In the genomic region with DNA sequence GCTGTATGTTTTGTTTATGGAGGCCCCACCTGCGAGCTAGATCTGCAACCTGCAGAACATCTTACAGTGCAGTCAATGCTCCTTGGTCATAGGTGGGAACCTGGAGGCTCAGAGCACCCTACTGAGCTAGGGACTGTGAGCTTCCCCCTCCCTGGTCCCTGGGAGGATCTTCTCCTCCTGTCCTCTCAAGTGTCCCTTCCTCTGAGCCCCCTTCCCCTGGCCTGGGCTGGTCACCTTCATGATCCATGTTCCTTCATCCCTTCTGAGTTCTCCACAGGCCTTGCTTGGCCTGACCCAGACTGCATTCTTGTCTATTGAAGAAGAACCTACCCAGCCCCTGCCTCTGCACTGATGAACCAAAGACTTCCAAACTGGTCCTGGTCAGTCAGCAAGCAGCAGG, we compare ENCODE assay signal across 9 mouse cellular contexts. TPM values are rescaled to one million over a fixed set of nuclear protein-coding genes. Genes with fewer than 3 reads are reported as not detected.
DNase-seq lines count a peak whose midpoint lies in the region; ATAC-seq and TF ChIP-seq lines count a peak whose summit lies in the region.
"Had no signal": no experiment of that assay in that cellular context is flagged by ENCODE, and none has a peak within 500 bp of the region (broad histone marks: within the 10 kb centered on the region; RNA-seq: fewer than 3 reads in every experiment).

No protein-coding gene starts in this region.

- H3K4me2 ChIP-seq in forebrain, embryonic 13.5 days, result peak overlapping the region; percentile 67
- peak overlapping the region; percentile 50 for H3K4me2 ChIP-seq in hindbrain, postnatal 0 days (ENCODE audit: low read depth, low read length)
- peak overlapping the region; percentile 53 for H3K4me2 ChIP-seq in midbrain, postnatal 0 days (ENCODE audit: low read depth, low read length, poor library complexity, severe bottlenecking)

- H3K4me1 ChIP-seq in forebrain, embryonic 13.5 days, result peaks cover 34% of the 10 kb centered on the region
- H3K4me1 ChIP-seq in hindbrain, postnatal 0 days (ENCODE audit: insufficient read depth, low read length), result peaks cover 8% of the 10 kb centered on the region; the same call in 1 of the 2 replicates
- H3K4me1 ChIP-seq in midbrain, postnatal 0 days (ENCODE audit: insufficient read depth, low read length), result peaks cover 15% of the 10 kb centered on the region

- DNase-seq in layer of hippocampus, adult 2 months (ENCODE audit: low spot score in 2 of 2), result no peak
- no peak for DNase-seq in layer of hippocampus, postnatal 25 days (ENCODE audit: extremely low spot score in 1 of 2, low spot score in 1 of 2)
- no peak for DNase-seq in hindbrain, postnatal 0 days (ENCODE audit: low spot score)
- DNase-seq in midbrain, postnatal 0 days (ENCODE audit: low spot score), result no peak
- DNase-seq in adrenal gland, postnatal 10 days, result no peak
- DNase-seq in left cerebral cortex, adult 11 months (ENCODE audit: low spot score), result no peak
- DNase-seq: lung, postnatal 36 days had no signal

- H3K36me3 ChIP-seq in forebrain, embryonic 13.5 days (ENCODE audit: poor library complexity, severe bottlenecking), result no peaks in the 10 kb centered on the region
- no peaks in the 10 kb centered on the region for H3K36me3 ChIP-seq in hindbrain, postnatal 0 days (ENCODE audit: insufficient read depth, low read length)
- H3K36me3 ChIP-seq in midbrain, postnatal 0 days (ENCODE audit: insufficient read depth, low read length), result no peaks in the 10 kb centered on the region

- TF ChIP-seq CTCF in layer of hippocampus, adult 2 months (conservative IDR thresholded peaks at IDR 0.05), result no peak
- TF ChIP-seq CTCF in hindbrain, postnatal 0 days (IDR thresholded peaks at IDR 0.05; ENCODE audit: low read depth), result no peak
- TF ChIP-seq CTCF in midbrain, postnatal 0 days (IDR thresholded peaks at IDR 0.05), result no peak

- no peak overlapping the region for H3K9ac ChIP-seq in forebrain, embryonic 13.5 days
- no peak overlapping the region; the same call in 1 of the 2 replicates for H3K9ac ChIP-seq in hindbrain, postnatal 0 days (replicated peaks; ENCODE audit: low read length)
- no peak overlapping the region for H3K9ac ChIP-seq in midbrain, postnatal 0 days (replicated peaks; ENCODE audit: low read length, poor library complexity, severe bottlenecking)

- H3K4me3 ChIP-seq in layer of hippocampus, adult 2 months, result no peak overlapping the region
- H3K4me3 ChIP-seq in forebrain, embryonic 13.5 days, result no peak overlapping the region
- peak overlapping the region; percentile 29; the same call in 1 of the 2 replicates for H3K4me3 ChIP-seq in hindbrain, postnatal 0 days (ENCODE audit: low read length)
- peak overlapping the region; percentile 4; the same call in 1 of the 2 replicates for H3K4me3 ChIP-seq in midbrain, postnatal 0 days (ENCODE audit: low read depth, low read length)

- peaks cover 7% of the 10 kb centered on the region; the same call in 1 of the 2 replicates for H3K9me3 ChIP-seq in forebrain, embryonic 13.5 days (replicated peaks)
- no peaks in the 10 kb centered on the region for H3K9me3 ChIP-seq in hindbrain, postnatal 0 days (ENCODE audit: low read length)
- no peaks in the 10 kb centered on the region for H3K9me3 ChIP-seq in midbrain, postnatal 0 days (ENCODE audit: low read length)

- no peak for ATAC-seq in forebrain, embryonic 13.5 days
- no peak for ATAC-seq in hindbrain, postnatal 0 days
- ATAC-seq in midbrain, postnatal 0 days (ENCODE audit: low FRiP score), result 0 out of 2 replicates have a peak, but pooled peaks have one; percentile 0
- ATAC-seq in CD4-positive, CD25-positive, alpha-beta regulatory T cell, adult 4 months, result no peak

- H3K27ac ChIP-seq in layer of hippocampus, adult 2 months, result peak overlapping the region; percentile 94
- H3K27ac ChIP-seq in forebrain, embryonic 13.5 days, result peak overlapping the region; percentile 96
- H3K27ac ChIP-seq in hindbrain, postnatal 0 days, result peak overlapping the region; percentile 80
- H3K27ac ChIP-seq in midbrain, postnatal 0 days (ENCODE audit: low read depth, low read length), result peak overlapping the region; percentile 80

- 55% methylated on average over 1 of the region's 1 CpGs for WGBS in forebrain, embryonic 13.5 days
- 22% methylated on average over 1 of the region's 1 CpGs for WGBS in hindbrain, postnatal 0 days
- 67% methylated on average over 1 of the region's 1 CpGs for WGBS in midbrain, postnatal 0 days

- H3K27me3 ChIP-seq in forebrain, embryonic 13.5 days, result peaks cover 11% of the 10 kb centered on the region
- H3K27me3 ChIP-seq in hindbrain, postnatal 0 days (ENCODE audit: insufficient read depth, low read length), result no peaks in the 10 kb centered on the region
- H3K27me3 ChIP-seq in midbrain, postnatal 0 days (ENCODE audit: insufficient read depth, low read length), result no peaks in the 10 kb centered on the region

RNA-seq across cellular contexts. Expression of gene Pck1, which starts 21.7 kb away (rescaled TPM):
- total RNA-seq in layer of hippocampus, adult 2 months (2021), result not detected
- total RNA-seq in layer of hippocampus, postnatal 25 days (2021), result not detected
- not detected in 2 replicates for polyA plus RNA-seq in forebrain, embryonic 13.5 days (2015; fragmentation: Nextera tagmentation; extraction: Ambion mirVana)
- total RNA-seq in hindbrain, postnatal 0 days (2014; rRNA removed), result 0.21 TPM in 1 of 2 replicates, not detected in the other
- polyA plus RNA-seq in hindbrain, postnatal 0 days (2015; fragmentation: Nextera tagmentation; extraction: Ambion mirVana), result not detected in 2 replicates
- not detected in 2 replicates for total RNA-seq in midbrain, postnatal 0 days (2014; rRNA removed)
- polyA plus RNA-seq in midbrain, postnatal 0 days (2015; fragmentation: Nextera tagmentation; extraction: Ambion mirVana), result 0.07 TPM in 1 of 2 replicates, not detected in the other
- polyA plus RNA-seq in CD4-positive, CD25-positive, alpha-beta regulatory T cell, adult 4 months (2017; shearing (Covaris generic)), result not detected
- 1,000 to 10,000 TPM in 1 of 2 experiments, 100 to 1,000 TPM in 1; 954 to 1,859 TPM for total RNA-seq in adrenal gland, postnatal 10 days (2021)

RNA-seq across cellular contexts. Expression of gene Zbp1, which starts 44.2 kb away (rescaled TPM):
- under 1 TPM in 1 of 2 experiments, not detected in 1; 0.28 TPM for total RNA-seq in layer of hippocampus, adult 2 months (2021)
- not detected for total RNA-seq in layer of hippocampus, postnatal 25 days (2021)
- not detected in 2 replicates for polyA plus RNA-seq in forebrain, embryonic 13.5 days (2015; fragmentation: Nextera tagmentation; extraction: Ambion mirVana)
- not detected in 2 replicates for total RNA-seq in hindbrain, postnatal 0 days (2014; rRNA removed)
- 0.58 and 0.68 TPM in 2 replicates for polyA plus RNA-seq in hindbrain, postnatal 0 days (2015; fragmentation: Nextera tagmentation; extraction: Ambion mirVana)
- not detected in 2 replicates for total RNA-seq in midbrain, postnatal 0 days (2014; rRNA removed)
- polyA plus RNA-seq in midbrain, postnatal 0 days (2015; fragmentation: Nextera tagmentation; extraction: Ambion mirVana), result 0.38 and 0.57 TPM in 2 replicates
- 100 to 1,000 TPM in 1 of 2 experiments, 10 to 100 TPM in 1; 85.2 to 140 TPM for polyA plus RNA-seq in CD4-positive, CD25-positive, alpha-beta regulatory T cell, adult 4 months (2017; shearing (Covaris generic))
- total RNA-seq in adrenal gland, postnatal 10 days (2021), result 1 to 10 TPM in 1 of 2 experiments, under 1 TPM in 1; 0.90 to 2.3 TPM

RNA-seq across cellular contexts. Expression of gene Ctcfl, which starts 55.2 kb away (rescaled TPM):
- not detected for total RNA-seq in layer of hippocampus, adult 2 months (2021)
- total RNA-seq in layer of hippocampus, postnatal 25 days (2021), result not detected
- 0.05 and 0.14 TPM in 2 replicates for polyA plus RNA-seq in forebrain, embryonic 13.5 days (2015; fragmentation: Nextera tagmentation; extraction: Ambion mirVana)
- not detected in 2 replicates for total RNA-seq in hindbrain, postnatal 0 days (2014; rRNA removed)
- not detected in 2 replicates for polyA plus RNA-seq in hindbrain, postnatal 0 days (2015; fragmentation: Nextera tagmentation; extraction: Ambion mirVana)
- total RNA-seq in midbrain, postnatal 0 days (2014; rRNA removed), result not detected in 2 replicates
- polyA plus RNA-seq in midbrain, postnatal 0 days (2015; fragmentation: Nextera tagmentation; extraction: Ambion mirVana), result not detected in 2 replicates
- polyA plus RNA-seq in CD4-positive, CD25-positive, alpha-beta regulatory T cell, adult 4 months (2017; shearing (Covaris generic)), result not detected
- total RNA-seq in adrenal gland, postnatal 10 days (2021), result under 1 TPM; 0.24 to 0.33 TPM

Comparison
In these comparisons a context has a peak if more than half of its experiments do, and no peak if none do; other contexts are left out.
1. H3K4me3 ChIP-seq: peak in hindbrain, postnatal 0 days (single experiment) and midbrain, postnatal 0 days (single experiment); none in layer of hippocampus, adult 2 months (single experiment) and forebrain, embryonic 13.5 days (single experiment).
2. RNA of gene Pck1, which starts 21.7 kb away (total RNA-seq): 954 to 1,859 TPM in adrenal gland, postnatal 10 days; 0.21 TPM in hindbrain, postnatal 0 days, not detected in layer of hippocampus, postnatal 25 days, not detected in layer of hippocampus, adult 2 months and not detected in midbrain, postnatal 0 days; every median in the first group is over 100 times any median in the second.
3. Peak in every context shown above with its lines, with median percentiles within 50 percentile points of each other: H3K27ac ChIP-seq and H3K4me2 ChIP-seq.